Mouse (Mus musculus): ENCODE results near the gene Kifc3. TPM values are rescaled to one million over a fixed set of nuclear protein-coding genes. Genes with fewer than 3 reads are reported as not detected.

Kifc3 gene
- polyA plus RNA-seq, 1 experiment from 2014 or later, result 16.8 TPM

DNA sequence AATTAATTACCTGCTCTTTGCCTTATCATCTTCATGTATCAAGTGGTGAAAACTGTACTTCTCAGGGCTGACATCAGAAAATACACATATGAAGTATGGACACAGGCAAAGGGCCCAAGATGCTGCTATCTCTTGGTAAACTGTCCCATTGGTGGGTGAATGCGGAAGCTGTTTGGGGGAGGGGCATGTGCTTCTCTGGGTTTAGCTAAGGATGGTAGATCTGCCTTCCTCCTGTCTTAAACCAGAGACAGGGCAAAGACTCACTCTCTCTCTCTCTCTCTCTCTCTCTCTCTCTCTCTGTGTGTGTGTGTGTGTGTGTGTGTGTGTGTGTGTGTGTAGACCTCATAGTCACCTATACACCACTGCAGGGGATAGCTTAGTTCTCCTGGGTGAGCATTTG, 61.6 kb downstream of the Kifc3 start:
- WGBS, result 86% methylated on average over 1 of the region's 1 CpGs
- H3K4me2 ChIP-seq (replicated peaks), result peak overlapping the region; percentile 87

GRCm38 (mm10) chr8:95140555-95140954, 62.1 kb downstream of the Kifc3 start:
- H3K36me3 ChIP-seq, result 0 out of 2 replicates have a peak, but pooled peaks cover 5% of the 10 kb centered on the region
- 61% methylated on average over 5 of the region's 5 CpGs for WGBS
- no peaks in the 10 kb centered on the region for H3K9me3 ChIP-seq
- H3K4me3 ChIP-seq, result no peak overlapping the region
- H3K4me2 ChIP-seq (replicated peaks), result peak overlapping the region; percentile 87
- H3K27me3 ChIP-seq, result peaks cover 35% of the 10 kb centered on the region
- peaks cover 60% of the 10 kb centered on the region for H3K4me1 ChIP-seq
- ATAC-seq (ENCODE audit: low FRiP score, low read depth), result no peak
- H3K27ac ChIP-seq, result no peak overlapping the region
- no peak overlapping the region for H3K9ac ChIP-seq

More for the DNA sequence above, 61.6 kb downstream of the Kifc3 start:
- no peaks in the 10 kb centered on the region for H3K9me3 ChIP-seq
- 0 out of 2 replicates have a peak, but pooled peaks cover 5% of the 10 kb centered on the region for H3K36me3 ChIP-seq
- no peak overlapping the region for H3K9ac ChIP-seq
- no peak overlapping the region for H3K27ac ChIP-seq
- peaks cover 60% of the 10 kb centered on the region for H3K4me1 ChIP-seq
- H3K27me3 ChIP-seq, result peaks cover 35% of the 10 kb centered on the region
- no peak overlapping the region for H3K4me3 ChIP-seq
- ATAC-seq (ENCODE audit: low FRiP score, low read depth), result no peak

DNA sequence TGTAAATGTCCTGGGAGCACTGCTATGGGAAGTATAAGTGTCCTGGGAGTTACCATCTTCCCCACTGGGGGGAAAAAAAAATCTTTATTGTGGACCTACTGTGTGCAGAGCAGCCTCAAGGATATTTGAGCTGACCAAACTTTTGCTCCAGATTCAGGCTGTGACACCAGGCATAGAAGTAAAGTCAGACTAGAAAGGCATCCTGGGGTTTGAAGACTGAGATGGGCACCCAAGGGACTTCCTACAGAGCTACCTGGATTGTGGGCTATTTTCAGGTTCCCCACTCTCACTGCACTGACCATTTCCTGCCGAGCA, 63.6 kb downstream of the Kifc3 start:
- peaks cover 13% of the 10 kb centered on the region; the same call in 1 of the 2 replicates for H3K36me3 ChIP-seq
- H3K4me2 ChIP-seq (replicated peaks), result no peak overlapping the region
- 36% methylated on average over 1 of the region's 1 CpGs for WGBS
- H3K4me1 ChIP-seq, result peaks cover 59% of the 10 kb centered on the region
- no peak overlapping the region for H3K4me3 ChIP-seq
- H3K27ac ChIP-seq, result no peak overlapping the region
- peaks cover 35% of the 10 kb centered on the region for H3K27me3 ChIP-seq
- H3K9ac ChIP-seq, result no peak overlapping the region
- H3K9me3 ChIP-seq, result no peaks in the 10 kb centered on the region
- no peak for ATAC-seq (ENCODE audit: low FRiP score, low read depth)

GRCm38 (mm10) chr8:95138341-95139050, 64.1 kb downstream of the Kifc3 start:
- WGBS, result 24% methylated on average over 6 of the region's 6 CpGs
- H3K4me2 ChIP-seq (replicated peaks), result peak overlapping the region; percentile 65
- ATAC-seq (ENCODE audit: low FRiP score, low read depth), result no peak
- peak overlapping the region; percentile 38 for H3K4me3 ChIP-seq
- H3K27ac ChIP-seq, result no peak overlapping the region
- H3K27me3 ChIP-seq, result peaks cover 35% of the 10 kb centered on the region
- H3K4me1 ChIP-seq, result peaks cover 54% of the 10 kb centered on the region
- H3K36me3 ChIP-seq, result peaks cover 13% of the 10 kb centered on the region; the same call in 1 of the 2 replicates
- peak overlapping the region; percentile 54; the same call in 1 of the 2 replicates for H3K9ac ChIP-seq
- no peaks in the 10 kb centered on the region for H3K9me3 ChIP-seq

DNA sequence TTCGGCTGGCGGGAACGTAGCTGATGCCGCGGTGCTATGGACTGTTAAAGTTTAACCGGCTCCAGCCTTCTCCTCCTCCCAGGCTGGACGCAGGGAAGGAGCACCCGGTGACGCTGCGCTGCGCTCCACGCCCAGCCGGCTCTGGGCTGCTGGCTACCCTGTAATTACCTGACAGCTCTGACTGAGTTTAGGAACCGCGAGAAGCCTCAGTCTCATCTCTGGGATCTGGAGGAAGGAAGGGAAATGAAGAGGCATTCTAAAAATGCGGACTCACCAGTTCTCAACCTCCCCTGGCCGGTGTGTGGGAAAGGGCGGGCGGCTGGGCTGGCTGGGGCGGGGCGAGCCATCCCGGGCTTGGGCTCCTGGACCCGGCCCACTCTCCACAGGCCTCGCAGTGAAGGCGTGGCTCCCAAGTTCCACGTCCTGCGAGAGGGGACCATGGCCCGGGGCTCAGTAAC, 64.9 kb downstream of the Kifc3 start:
- Histone ChIP-seq H3K27me3 (peaks cover 35% of the 10 kb centered on the region), H3K4me2 (replicated peaks) (peak overlapping the region; percentile 65), H3K4me3 (peak overlapping the region; percentile 38), H3K4me1 (peaks cover 46% of the 10 kb centered on the region), H3K9me3 (no peaks in the 10 kb centered on the region), H3K27ac (no peak overlapping the region), H3K9ac (peak overlapping the region; percentile 54), H3K36me3 (peaks cover 22% of the 10 kb centered on the region)
- peak; percentile 58 for ATAC-seq (ENCODE audit: low FRiP score, low read depth)
- 1% methylated on average over 28 of the region's 28 CpGs for WGBS

DNA sequence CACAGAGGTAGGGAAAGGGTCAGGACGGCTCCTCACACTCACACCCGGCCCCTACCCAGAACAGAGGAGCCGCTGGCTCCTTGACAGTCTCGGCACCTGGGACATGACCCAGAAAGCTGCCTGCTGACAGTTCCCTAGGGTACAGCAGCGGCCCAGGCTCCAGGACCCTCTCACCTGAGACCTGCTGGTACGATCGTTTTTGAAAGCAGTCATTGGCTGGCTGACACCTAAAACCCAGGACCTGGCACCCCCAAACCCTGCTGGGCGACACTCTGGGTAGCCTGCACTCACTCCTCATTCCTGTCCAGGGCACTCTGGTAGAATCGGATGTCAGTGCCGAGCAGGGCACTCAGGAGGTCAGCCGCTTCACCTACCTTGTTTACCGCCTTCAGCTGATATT, 65.4 kb downstream of the Kifc3 start:
- Histone ChIP-seq H3K4me2 (replicated peaks) (peak overlapping the region; percentile 65), H3K4me1 (peaks cover 44% of the 10 kb centered on the region), H3K27me3 (peaks cover 35% of the 10 kb centered on the region), H3K4me3 (peak overlapping the region; percentile 38), H3K27ac (no peak overlapping the region), H3K36me3 (peaks cover 26% of the 10 kb centered on the region), H3K9me3 (no peaks in the 10 kb centered on the region), H3K9ac (no peak overlapping the region; the same call in 1 of the 2 replicates)
- ATAC-seq (ENCODE audit: low FRiP score, low read depth), result no peak
- WGBS, result 21% methylated on average over 12 of the region's 12 CpGs

- Histone ChIP-seq H3K9me3 (no peaks in the 10 kb centered on the region), H3K4me3 (no peak overlapping the region), H3K9ac (no peak overlapping the region), H3K4me1 (peaks cover 36% of the 10 kb centered on the region), H3K4me2 (replicated peaks) (no peak overlapping the region), H3K27me3 (peaks cover 35% of the 10 kb centered on the region), H3K27ac (no peak overlapping the region), H3K36me3 (peaks cover 34% of the 10 kb centered on the region)
- 77% methylated on average over 3 of the region's 3 CpGs for WGBS
- ATAC-seq (ENCODE audit: low FRiP score, low read depth), result no peak
These were observed 66.4 kb downstream of the Kifc3 start for GRCm38 (mm10) chr8:95136218-95136617.

- Histone ChIP-seq H3K4me1 (peaks cover 27% of the 10 kb centered on the region), H3K9me3 (no peaks in the 10 kb centered on the region)
- WGBS, result 48% methylated on average over 3 of the region's 3 CpGs
These were observed 67.4 kb downstream of the Kifc3 start for GRCm38 (mm10) chr8:95135242-95135641.

DNA sequence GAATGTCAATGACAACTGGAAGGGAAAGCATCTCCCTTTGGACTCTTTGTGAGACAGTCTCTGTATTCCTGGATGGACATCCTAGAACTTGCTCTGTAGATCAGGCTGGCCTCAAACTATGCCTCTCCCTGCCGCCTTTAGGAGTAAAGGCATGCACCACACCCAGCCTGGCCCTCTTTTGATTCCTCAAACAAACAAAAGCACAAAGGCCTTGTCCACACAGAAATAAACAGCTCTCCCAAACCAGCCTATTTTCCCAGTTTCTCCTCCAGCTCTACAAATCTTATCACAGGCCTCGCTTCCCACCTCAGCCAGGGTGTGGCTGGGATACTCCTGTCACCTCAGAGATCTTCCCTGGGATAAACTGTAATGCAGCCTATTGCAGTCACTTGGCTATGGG, 68.4 kb downstream of the Kifc3 start:
- 96% methylated on average over 2 of the region's 2 CpGs for WGBS
- peaks cover 24% of the 10 kb centered on the region for H3K4me1 ChIP-seq
- ATAC-seq (ENCODE audit: low FRiP score, low read depth), result no peak
- H3K9ac ChIP-seq, result no peak overlapping the region
- no peaks in the 10 kb centered on the region for H3K9me3 ChIP-seq
- peaks cover 28% of the 10 kb centered on the region for H3K27me3 ChIP-seq
- no peak overlapping the region for H3K4me3 ChIP-seq
- peaks cover 34% of the 10 kb centered on the region for H3K36me3 ChIP-seq
- no peak overlapping the region for H3K4me2 ChIP-seq (replicated peaks)
- no peak overlapping the region for H3K27ac ChIP-seq

More at GRCm38 (mm10) chr8:95135242-95135641, 67.4 kb downstream of the Kifc3 start:
- Histone ChIP-seq H3K4me2 (replicated peaks) (no peak overlapping the region), H3K4me3 (no peak overlapping the region), H3K36me3 (peaks cover 34% of the 10 kb centered on the region), H3K27ac (no peak overlapping the region), H3K27me3 (peaks cover 30% of the 10 kb centered on the region), H3K9ac (no peak overlapping the region)
- ATAC-seq (ENCODE audit: low FRiP score, low read depth), result no peak

DNA sequence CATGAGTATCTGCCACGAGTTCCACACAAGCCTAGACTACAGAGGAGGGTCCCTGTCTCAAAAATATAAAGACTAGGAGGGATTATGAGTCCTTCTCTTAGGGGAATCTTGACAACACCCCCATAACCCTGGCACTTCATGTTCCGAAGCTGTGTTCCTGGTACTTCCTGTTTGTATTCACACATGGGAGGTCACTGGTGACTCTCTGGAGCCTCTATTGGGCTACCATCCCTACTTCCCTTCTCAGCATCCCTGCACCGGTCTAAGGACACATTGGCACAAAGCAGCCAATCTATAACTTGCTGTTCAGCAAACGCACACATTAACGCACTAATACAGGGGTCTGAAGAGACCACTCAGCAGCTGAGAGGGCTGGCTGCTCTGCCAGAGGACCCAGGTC, 70.6 kb downstream of the Kifc3 start:
- WGBS, result 84% methylated on average over 5 of the region's 5 CpGs
- H3K4me1 ChIP-seq, result peaks cover 3% of the 10 kb centered on the region
- no peak for ATAC-seq (ENCODE audit: low FRiP score, low read depth)

GRCm38 (mm10) chr8:95130966-95131537, 71.6 kb downstream of the Kifc3 start:
- Histone ChIP-seq H3K36me3 (peaks cover 43% of the 10 kb centered on the region), H3K4me1 (no peaks in the 10 kb centered on the region), H3K4me2 (replicated peaks) (no peak overlapping the region), H3K27ac (no peak overlapping the region), H3K9me3 (no peaks in the 10 kb centered on the region), H3K9ac (no peak overlapping the region), H3K27me3 (no peaks in the 10 kb centered on the region), H3K4me3 (no peak overlapping the region)
- no peak for ATAC-seq (ENCODE audit: low FRiP score, low read depth)
- WGBS, result 61% methylated on average over 15 of the region's 15 CpGs

More for the DNA sequence above, 70.6 kb downstream of the Kifc3 start:
- Histone ChIP-seq H3K9ac (no peak overlapping the region), H3K36me3 (peaks cover 39% of the 10 kb centered on the region), H3K4me2 (replicated peaks) (no peak overlapping the region), H3K27ac (no peak overlapping the region), H3K27me3 (peaks cover 9% of the 10 kb centered on the region), H3K9me3 (no peaks in the 10 kb centered on the region), H3K4me3 (no peak overlapping the region)

DNA sequence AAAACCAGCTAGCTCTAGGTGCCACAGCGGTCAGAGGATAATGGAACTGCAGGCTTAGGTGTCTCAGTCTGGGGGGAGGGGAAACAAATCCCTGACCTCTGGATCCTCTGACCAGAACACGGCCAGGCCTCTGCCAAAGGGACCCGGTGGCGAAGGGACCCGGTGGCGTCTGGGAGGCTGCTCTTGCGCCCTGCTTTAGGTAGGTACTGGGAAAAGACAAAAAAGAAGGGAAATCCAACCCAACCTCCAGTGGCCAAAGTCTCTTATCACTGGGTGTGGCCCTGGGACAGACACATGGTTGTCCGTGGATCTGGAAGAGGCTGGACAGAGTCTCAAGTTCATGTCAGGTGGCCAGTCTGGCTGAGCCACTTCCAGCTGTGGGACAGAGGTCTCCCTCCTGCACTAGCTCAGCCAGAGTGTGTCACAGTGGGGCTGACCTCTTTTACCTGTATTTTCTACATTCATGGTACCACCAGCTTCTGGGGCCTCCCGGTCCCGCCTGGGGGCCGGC, 73.8 kb downstream of the Kifc3 start:
- peaks cover 46% of the 10 kb centered on the region for H3K36me3 ChIP-seq
- WGBS, result 88% methylated on average over 11 of the region's 11 CpGs
- no peaks in the 10 kb centered on the region for H3K9me3 ChIP-seq
- no peaks in the 10 kb centered on the region for H3K4me1 ChIP-seq
- ATAC-seq (ENCODE audit: low FRiP score, low read depth), result no peak
- H3K4me3 ChIP-seq, result no peak overlapping the region
- H3K27me3 ChIP-seq, result no peaks in the 10 kb centered on the region
- no peak overlapping the region for H3K27ac ChIP-seq
- no peak overlapping the region for H3K4me2 ChIP-seq (replicated peaks)
- no peak overlapping the region for H3K9ac ChIP-seq

All from limb, embryonic 13.5 days (tissue).